Mouse (Mus musculus) erythroblast, embryonic 14.5 days (primary cell): Measurements from ENCODE around the gene Apbb1ip.

Experiments
- GATA1 ChIP-seq: IDR thresholded peaks from 2 replicates; pipeline ENCODE4 v1.6.1; 2012; ENCODE audit warnings: low read length, inconsistent platforms, mixed read lengths
- TAL1 ChIP-seq: IDR thresholded peaks from 3 replicates; pipeline ENCODE4 v1.6.1; 2012; ENCODE audit warnings: low read length, inconsistent platforms, mixed read lengths

DNA sequence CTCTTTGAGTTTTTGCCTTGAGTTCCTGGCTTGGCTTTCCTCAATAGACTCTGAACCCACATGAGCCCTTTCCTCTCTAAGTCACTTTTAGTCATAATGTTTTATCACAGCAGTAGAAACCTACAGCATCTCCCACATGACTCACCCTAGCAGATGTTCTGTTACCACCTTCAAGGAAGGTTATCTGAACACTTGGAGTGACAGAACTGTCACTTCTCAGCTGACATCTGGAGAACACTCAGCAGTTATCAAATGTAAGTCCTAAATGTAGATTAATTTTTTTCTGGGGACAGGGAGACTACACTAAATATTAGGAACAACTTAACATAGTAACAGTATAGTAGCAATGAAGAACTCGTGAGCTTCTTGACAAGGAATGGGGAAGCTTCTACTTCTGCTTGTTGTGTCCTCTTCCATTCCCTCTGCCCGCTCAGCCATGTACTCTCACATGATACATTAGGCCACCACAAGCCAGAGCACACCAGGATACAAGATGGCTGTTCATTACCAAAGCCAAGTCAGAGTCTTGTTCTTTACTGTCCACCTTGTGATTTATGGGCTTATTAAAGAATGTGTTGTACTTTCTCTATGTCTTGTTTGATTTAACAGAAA lies 25.6 kb downstream of the Apbb1ip start:
- no peak for TF ChIP-seq GATA1
- no peak for TF ChIP-seq TAL1
